Mouse (Mus musculus): Measurements from ENCODE around the gene B3gat3.

Gene B3gat3

GRCm38 (mm10) chr19:8897865-8898495, 22.2 kb upstream of the B3gat3 start, which contains the start of gene Ganab:
Ganab (plus strand) TSS chr19:8898071.
- peak; percentile 97 for DNase-seq (ENCODE audit: low spot score)

GRCm38 (mm10) chr19:8898576-8898975, 21.6 kb upstream of the B3gat3 start:
- no peak for DNase-seq (ENCODE audit: low spot score)

GRCm38 (mm10) chr19:8899079-8899478, 21.1 kb upstream of the B3gat3 start:
- no peak for DNase-seq (ENCODE audit: low spot score)

GRCm38 (mm10) chr19:8903412-8903811, 16.8 kb upstream of the B3gat3 start:
- DNase-seq (ENCODE audit: low spot score), result no peak

- DNase-seq (ENCODE audit: low spot score), result no peak
These were observed 11.6 kb upstream of the B3gat3 start for GRCm38 (mm10) chr19:8908531-8908930.

GRCm38 (mm10) chr19:8911810-8912209, 8.4 kb upstream of the B3gat3 start:
- no peak for DNase-seq (ENCODE audit: low spot score)

- DNase-seq (ENCODE audit: low spot score), result no peak
These were observed 6.0 kb upstream of the B3gat3 start for GRCm38 (mm10) chr19:8914212-8914611.

GRCm38 (mm10) chr19:8919000-8919399, 1.2 kb upstream of the B3gat3 start:
- DNase-seq (ENCODE audit: low spot score), result no peak

- DNase-seq (ENCODE audit: low spot score), result no peak
These were observed 496 bp upstream of the B3gat3 start for GRCm38 (mm10) chr19:8919684-8920072.

- no peak for DNase-seq (ENCODE audit: low spot score)
These were observed 690 bp downstream of the B3gat3 start for GRCm38 (mm10) chr19:8920836-8921291.

- no peak for DNase-seq (ENCODE audit: low spot score)
These were observed 1.6 kb downstream of the B3gat3 start for GRCm38 (mm10) chr19:8921741-8922140.

GRCm38 (mm10) chr19:8926766-8927165, 6.6 kb downstream of the B3gat3 start:
- DNase-seq (ENCODE audit: low spot score), result no peak

- no peak for DNase-seq (ENCODE audit: low spot score)
These were observed 7.8 kb downstream of the B3gat3 start for GRCm38 (mm10) chr19:8927891-8928525.

- DNase-seq (ENCODE audit: low spot score), result no peak
These were observed 8.6 kb downstream of the B3gat3 start for GRCm38 (mm10) chr19:8928689-8929223.

- DNase-seq (ENCODE audit: low spot score), result peak; percentile 82
These were observed 9.3 kb downstream of the B3gat3 start, which contains the start of the genes Rom1 and Eml3 for GRCm38 (mm10) chr19:8929224-8930088. Rom1 (minus strand) TSS chr19:8929356. Eml3 (plus strand) TSS chr19:8929552.

GRCm38 (mm10) chr19:8930117-8930516, 9.9 kb downstream of the B3gat3 start:
- no peak for DNase-seq (ENCODE audit: low spot score)

- no peak for DNase-seq (ENCODE audit: low spot score)
These were observed 10.6 kb downstream of the B3gat3 start for GRCm38 (mm10) chr19:8930771-8931170.

GRCm38 (mm10) chr19:8936736-8937135, 16.6 kb downstream of the B3gat3 start:
- DNase-seq (ENCODE audit: low spot score), result no peak

- no peak for DNase-seq (ENCODE audit: low spot score)
These were observed 20.5 kb downstream of the B3gat3 start for GRCm38 (mm10) chr19:8940526-8941133.

- no peak for DNase-seq (ENCODE audit: low spot score)
These were observed 21.0 kb downstream of the B3gat3 start for GRCm38 (mm10) chr19:8941136-8941514.

GRCm38 (mm10) chr19:8941515-8942217, 21.5 kb downstream of the B3gat3 start, which contains the start of gene Mta2:
Mta2 (plus strand) TSS chr19:8941875.
- peak; percentile 94 for DNase-seq (ENCODE audit: low spot score)
